Mouse (Mus musculus) lung, postnatal 0 days (tissue): Measurements from ENCODE around the gene Als2cr12. TPM values are rescaled to one million over a fixed set of nuclear protein-coding genes. Genes with fewer than 3 reads are reported as not detected.
"Not testable (repeated sequence)": the region's sequence is repeated elsewhere in the genome, so short reads cannot be mapped to it uniquely, and the experiment has no call there.

Source experiments
- ATAC-seq: fragments of 200-750 bp; cut with Nextera tagmentation; 2 replicates; pipeline ENCODE4 v1.8.0; 2017; ENCODE audit warnings: moderate library complexity
- DNase-seq: peaks from one replicate; pipeline ENCODE4 v3.0.0-alpha.2; 2016; ENCODE audit warnings: low spot score
- H3K27ac ChIP-seq: fragments of 300-500 bp; sonication (generic); 2 replicates; pipeline ENCODE4 v1.5.1; 2014; ENCODE audit warnings: antibody characterized with exemption, mild to moderate bottlenecking, low read length, mixed read lengths
- H3K27me3 ChIP-seq: fragments of 300-500 bp; sonication (generic); replicated peaks from 2 replicates; pipeline ENCODE4 v1.6.1; 2014; ENCODE audit warnings: low read length, mixed read lengths; ENCODE audit not compliant: insufficient read depth
- H3K36me3 ChIP-seq: fragments of 300-500 bp; sonication (generic); 2 replicates; pipeline ENCODE4 v1.6.1; 2014; ENCODE audit warnings: low read length, mixed read lengths; ENCODE audit not compliant: insufficient read depth
- H3K4me1 ChIP-seq: fragments of 300-500 bp; sonication (generic); 2 replicates; pipeline ENCODE4 v1.6.1; 2014; ENCODE audit warnings: antibody characterized with exemption, low read depth, low read length, mixed read lengths; ENCODE audit not compliant: insufficient read depth
- H3K4me2 ChIP-seq: fragments of 300-500 bp; sonication (generic); replicated peaks from 2 replicates; pipeline ENCODE4 v1.6.1; 2014; ENCODE audit warnings: low read depth, mild to moderate bottlenecking, low read length, moderate library complexity, mixed read lengths
- H3K4me3 ChIP-seq: fragments of 300-500 bp; sonication (generic); 2 replicates; pipeline ENCODE4 v1.5.1; 2014; ENCODE audit warnings: low read depth, low read length
- H3K9ac ChIP-seq: fragments of 300-500 bp; sonication (generic); replicated peaks from 2 replicates; pipeline ENCODE4 v1.6.1; 2014; ENCODE audit warnings: low read depth, mild to moderate bottlenecking
- H3K9me3 ChIP-seq: fragments of 300-500 bp; sonication (generic); 2 replicates; pipeline ENCODE4 v1.6.1; 2016; ENCODE audit warnings: low read length, mixed read lengths
- CTCF ChIP-seq: IDR thresholded peaks from 2 replicates; pipeline ENCODE4 v1.5.1; 2016; ENCODE audit warnings: antibody characterized with exemption, mild to moderate bottlenecking
- EP300 ChIP-seq: IDR thresholded peaks from 2 replicates; pipeline ENCODE4 v1.6.1; 2016; ENCODE audit warnings: antibody characterized with exemption, mild to moderate bottlenecking, control low read depth
- WGBS: fragments of 180-500 bp; shearing (Covaris S2); extraction: QIAGEN DNeasy Blood & Tissue Kit; methylation state at CpG from one replicate; pipeline ENCODE4 v1.1.7; 2014; 5-methylcytosine and 5-hydroxymethylcytosine counted together
- polyA plus RNA-seq: library from polyadenylated mRNA; unstranded; fragments of >200 nt; fragmentation: Nextera tagmentation; extraction: Ambion mirVana; gene quantifications from 2 replicates; pipeline ENCODE4 v1.2.1, GENCODE M21; 2015

Gene Als2cr12
- polyA plus RNA-seq, 1 experiment from 2014 or later = 0.11 TPM

DNA sequence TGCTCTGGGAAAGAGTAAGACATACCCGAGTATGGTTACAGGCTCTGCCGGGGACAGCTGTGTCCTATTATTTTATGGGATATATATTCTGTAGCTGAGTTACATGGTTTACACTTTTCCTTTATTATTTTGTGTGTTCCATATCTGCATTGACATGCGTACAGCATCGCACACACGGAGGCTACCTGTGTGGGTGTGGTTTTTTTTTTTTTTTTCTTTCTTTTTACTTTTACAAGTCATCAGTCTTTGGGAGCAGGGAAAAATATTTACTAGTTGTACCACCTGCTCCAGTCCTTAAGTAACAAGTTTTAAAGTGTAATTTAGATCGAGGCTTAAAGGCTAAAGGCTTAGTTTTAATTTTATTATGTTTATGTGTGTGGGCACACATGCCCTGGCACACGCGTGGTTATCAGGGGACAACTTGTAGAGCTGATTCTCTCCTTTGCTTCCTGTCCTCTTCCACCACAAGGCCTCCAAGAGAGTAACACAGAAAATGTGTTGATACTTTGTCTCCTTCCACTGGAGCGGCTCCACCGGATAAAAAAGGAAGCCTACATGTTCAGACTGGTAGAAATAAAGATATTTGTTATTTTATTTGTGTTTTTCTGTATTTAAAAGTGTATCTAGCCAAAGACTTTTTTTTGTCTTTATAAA, 15.0 kb upstream of the Als2cr12 start:
- Histone ChIP-seq H3K36me3 (no peaks in the 10 kb centered on the region; the same call in 1 of the 2 replicates), H3K27ac (peak overlapping the region; percentile 99), H3K4me3 (peak overlapping the region; percentile 65), H3K27me3 (no peaks in the 10 kb centered on the region), H3K4me2 (peak overlapping the region; percentile 60), H3K9ac (peak overlapping the region; percentile 98), H3K4me1 (peaks cover 6% of the 10 kb centered on the region), H3K9me3 (no peaks in the 10 kb centered on the region)
- DNase-seq = peak; percentile 80
- 33% methylated on average over 10 of the region's 10 CpGs for WGBS
- TF ChIP-seq CTCF (no peak; the same call in 1 of the 2 replicates), EP300 (no peak)
- no peak for ATAC-seq

DNA sequence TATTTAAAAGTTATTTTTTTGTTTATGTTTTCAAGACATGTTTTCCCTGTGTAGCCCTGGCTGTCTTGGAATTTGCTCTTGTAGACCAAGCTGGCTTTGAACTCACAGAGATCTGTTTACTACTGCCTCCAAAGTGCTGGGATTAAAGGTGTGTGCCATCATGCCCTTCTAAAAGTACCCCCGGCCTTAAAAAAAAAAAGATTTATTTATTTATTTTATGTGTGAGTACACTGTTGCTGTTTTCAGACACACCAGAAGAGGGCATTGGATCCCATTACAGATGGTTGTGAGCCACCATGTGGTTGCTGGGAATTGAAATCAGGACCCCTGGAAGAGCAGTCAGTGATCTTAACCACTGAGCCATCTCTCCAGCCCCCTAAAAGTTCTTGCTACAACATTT, 14.3 kb upstream of the Als2cr12 start:
- not testable (repeated sequence) for DNase-seq, H3K4me2 ChIP-seq, H3K4me3 ChIP-seq, H3K36me3 ChIP-seq, H3K27me3 ChIP-seq, H3K27ac ChIP-seq, H3K9me3 ChIP-seq, H3K4me1 ChIP-seq, ATAC-seq, H3K9ac ChIP-seq
- WGBS = 94% methylated on average over 1 of the region's 1 CpGs
- peak; percentile 22; the same call in 1 of the 2 replicates for TF ChIP-seq CTCF

DNA sequence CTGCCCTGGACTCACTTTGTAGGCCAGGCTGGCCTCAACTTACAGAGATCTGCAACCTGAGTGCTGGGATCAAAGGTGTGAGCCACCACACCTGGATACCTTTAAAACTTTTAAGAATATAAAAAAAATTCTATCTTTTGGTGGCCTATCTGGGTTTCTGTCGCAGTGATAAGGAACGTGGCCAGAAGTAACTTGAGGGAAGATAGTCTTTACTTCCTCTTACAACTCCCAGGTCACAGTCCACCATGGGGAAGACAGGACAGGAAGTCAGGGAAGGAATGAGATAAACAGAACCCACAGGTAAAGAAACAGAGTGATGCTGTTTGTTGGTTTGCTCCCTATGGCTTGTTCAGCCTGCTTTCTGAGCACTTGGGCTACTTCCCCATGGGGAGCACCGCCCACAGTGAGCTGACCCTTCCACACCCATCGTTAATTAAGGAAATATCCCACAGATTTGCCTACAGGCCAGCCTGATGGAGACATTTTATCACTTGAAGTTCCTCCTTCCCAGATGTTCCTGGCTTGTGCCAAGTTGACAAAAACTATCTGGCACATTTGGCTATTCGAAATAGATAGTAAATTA, 4.9 kb upstream of the Als2cr12 start:
- 81% methylated on average over 4 of the region's 5 CpGs for WGBS
- not testable (repeated sequence) for H3K4me1 ChIP-seq, H3K4me2 ChIP-seq, H3K27me3 ChIP-seq, ATAC-seq, H3K36me3 ChIP-seq, DNase-seq, H3K9ac ChIP-seq, H3K27ac ChIP-seq, H3K9me3 ChIP-seq, H3K4me3 ChIP-seq

DNA sequence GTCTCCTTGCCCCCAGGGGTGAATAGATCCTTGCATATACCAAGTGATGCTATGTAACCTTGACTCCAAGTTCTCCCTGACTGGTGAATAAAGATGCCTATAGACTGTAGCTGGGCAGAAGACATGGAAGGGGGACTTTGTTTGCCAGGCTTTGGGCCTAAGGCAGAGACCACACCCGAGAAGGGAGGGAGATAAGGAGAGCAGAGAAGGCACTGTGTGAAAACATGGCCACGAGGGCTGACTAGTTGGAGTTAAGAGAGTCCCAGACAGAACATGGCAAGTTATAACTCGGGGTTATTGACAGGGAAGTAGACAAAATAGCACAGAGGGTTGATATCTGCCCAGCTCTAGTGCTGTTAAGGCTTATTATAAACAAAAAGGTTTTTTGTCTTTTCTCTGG, 4.2 kb upstream of the Als2cr12 start:
- Histone ChIP-seq H3K27ac (no peak overlapping the region), H3K4me3 (no peak overlapping the region), H3K9me3 (no peaks in the 10 kb centered on the region), H3K36me3 (no peaks in the 10 kb centered on the region), H3K27me3 (no peaks in the 10 kb centered on the region), H3K9ac (no peak overlapping the region), H3K4me1 (no peaks in the 10 kb centered on the region), H3K4me2 (no peak overlapping the region)
- 45% methylated on average over 3 of the region's 3 CpGs for WGBS
- no peak for ATAC-seq
- no peak for DNase-seq
- no peak for TF ChIP-seq EP300

DNA sequence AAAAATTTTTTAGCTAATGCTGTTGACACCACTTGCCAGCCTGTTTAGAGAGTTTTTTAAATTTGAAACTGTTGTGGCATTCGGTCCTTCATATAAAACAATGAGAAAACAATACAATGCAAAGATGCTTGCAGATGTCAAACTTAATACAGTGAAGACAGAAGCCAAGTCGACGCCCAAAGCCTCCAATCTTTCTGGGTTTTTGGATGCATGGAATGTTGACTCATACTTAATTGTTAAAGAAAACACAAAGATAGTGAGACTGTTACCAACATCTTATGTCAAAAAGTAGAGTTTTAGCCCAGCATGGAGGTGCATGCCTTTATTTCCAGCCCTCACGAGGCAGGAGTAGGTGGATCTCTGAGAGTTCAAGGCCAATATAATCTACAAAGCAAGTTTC, 3.0 kb upstream of the Als2cr12 start:
- no peak for DNase-seq
- Histone ChIP-seq H3K4me3 (no peak overlapping the region), H3K9ac (no peak overlapping the region), H3K27me3 (no peaks in the 10 kb centered on the region), H3K27ac (no peak overlapping the region), H3K4me2 (no peak overlapping the region), H3K36me3 (no peaks in the 10 kb centered on the region), H3K4me1 (no peaks in the 10 kb centered on the region), H3K9me3 (no peaks in the 10 kb centered on the region)
- TF ChIP-seq EP300 (no peak), CTCF (no peak)
- ATAC-seq = no peak
- 73% methylated on average over 4 of the region's 4 CpGs for WGBS

DNA sequence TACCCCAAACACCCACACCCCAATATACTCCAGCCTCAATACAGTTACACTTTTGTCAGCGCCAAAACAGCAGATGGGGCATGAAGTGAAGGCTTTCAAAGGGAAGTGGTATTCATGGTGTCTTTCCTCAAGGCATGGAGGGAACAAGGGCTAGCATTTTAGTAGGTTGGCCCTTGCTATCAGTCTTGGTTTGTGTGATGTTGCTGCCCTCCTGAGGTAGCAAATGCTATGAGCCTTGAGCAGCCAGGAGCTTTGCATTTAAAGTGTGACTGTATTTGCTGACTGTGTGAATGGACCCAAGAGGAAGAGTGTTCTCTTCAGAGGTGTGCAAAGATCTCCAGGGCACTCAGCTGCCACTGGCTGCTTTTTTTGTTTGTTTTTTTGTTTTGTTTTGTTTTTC, 1.8 kb upstream of the Als2cr12 start:
- H3K27me3 ChIP-seq, H3K9me3 ChIP-seq, H3K4me2 ChIP-seq, H3K36me3 ChIP-seq, H3K9ac ChIP-seq, H3K27ac ChIP-seq, H3K4me1 ChIP-seq, ATAC-seq, H3K4me3 ChIP-seq: not testable (repeated sequence)
- TF ChIP-seq CTCF = peak; percentile 59
- DNase-seq = peak; percentile 35
- WGBS = 87% methylated on average over 1 of the region's 1 CpGs
